Mouse (Mus musculus): ENCODE measurements around the gene Dlg2.

- no peak for TF ChIP-seq CTCF (IDR thresholded peaks at IDR 0.05; ENCODE audit: low read depth, low read length)
- no peak for TF ChIP-seq POLR2A (IDR thresholded peaks at IDR 0.05; ENCODE audit: borderline replicate concordance, low read depth, low read length)
Observed at GRCm38 (mm10) chr7:90473511-90473910, 3.0 kb upstream of the Dlg2 start.

Measured in bone marrow macrophage, adult 2 months (primary cell).